Comparison of ENCODE assay signal across 19 mouse cellular contexts in genomic region chr6:125539423-125539822, GRCm38 (mm10). TPM values are rescaled to one million over a fixed set of nuclear protein-coding genes. Genes with fewer than 3 reads are reported as not detected.
DNase-seq lines count a peak whose midpoint lies in the region; ATAC-seq and TF ChIP-seq lines count a peak whose summit lies in the region.
"Had no signal": no experiment of that assay in that cellular context is flagged by ENCODE, and none has a peak within 500 bp of the region (broad histone marks: within the 10 kb centered on the region; RNA-seq: fewer than 3 reads in every experiment).

No protein-coding gene starts in this region.

- ATAC-seq in heart, postnatal 0 days (ENCODE audit: insufficient read depth, low read depth): no peak
- no peak for ATAC-seq in lung, postnatal 0 days
- peak; percentile 45; the same call in 1 of the 2 replicates for ATAC-seq in intestine, postnatal 0 days
- peak; percentile 51; the same call in 1 of the 2 replicates for ATAC-seq in stomach, postnatal 0 days (ENCODE audit: low FRiP score, low TSS enrichment)
- no peak for ATAC-seq in midbrain, embryonic 13.5 days
- ATAC-seq: forebrain, embryonic 15.5 days; hindbrain, postnatal 0 days; liver, postnatal 0 days had no signal

- no peaks in the 10 kb centered on the region for H3K79me2 ChIP-seq in heart, adult 2 months (replicated peaks; ENCODE audit: control insufficient read depth, insufficient read depth, low read length)

- no peak for TF ChIP-seq EP300 in heart, postnatal 0 days (IDR thresholded peaks at IDR 0.05; ENCODE audit: low read depth)
- no peak for TF ChIP-seq EP300 in heart, adult 2 months (IDR thresholded peaks at IDR 0.05; ENCODE audit: insufficient read depth, low read depth, low read length)
- no peak for TF ChIP-seq EP300 in lung, postnatal 0 days (IDR thresholded peaks at IDR 0.05)
- no peak for TF ChIP-seq EP300 in stomach, postnatal 0 days (optimal IDR thresholded peaks at IDR 0.05)

- H3K9ac ChIP-seq in heart, postnatal 0 days (replicated peaks; ENCODE audit: low read depth, low read length): no peak overlapping the region
- H3K9ac ChIP-seq in heart, adult 2 months (ENCODE audit: low read depth, low read length): no peak overlapping the region
- no peak overlapping the region for H3K9ac ChIP-seq in lung, postnatal 0 days (replicated peaks; ENCODE audit: low read depth)
- no peak overlapping the region for H3K9ac ChIP-seq in intestine, postnatal 0 days (ENCODE audit: low read depth, low read length)
- no peak overlapping the region for H3K9ac ChIP-seq in stomach, postnatal 0 days (ENCODE audit: low read length)
- no peak overlapping the region for H3K9ac ChIP-seq in midbrain, embryonic 13.5 days (replicated peaks)
- H3K9ac ChIP-seq: embryonic facial prominence, embryonic 12.5 days; forebrain, embryonic 15.5 days; limb, embryonic 15.5 days; liver, postnatal 0 days had no signal

- no peak overlapping the region for H3K27ac ChIP-seq in heart, postnatal 0 days (ENCODE audit: low read depth)
- H3K27ac ChIP-seq in heart, adult 2 months: no peak overlapping the region
- no peak overlapping the region for H3K27ac ChIP-seq in lung, postnatal 0 days (ENCODE audit: low read length)
- no peak overlapping the region for H3K27ac ChIP-seq in intestine, postnatal 0 days (ENCODE audit: low read depth, low read length)
- no peak overlapping the region for H3K27ac ChIP-seq in stomach, postnatal 0 days (replicated peaks)
- H3K27ac ChIP-seq in midbrain, embryonic 13.5 days: no peak overlapping the region
- H3K27ac ChIP-seq: embryonic facial prominence, embryonic 12.5 days; forebrain, embryonic 15.5 days; hindbrain, postnatal 0 days; limb, embryonic 15.5 days had no signal

- intact Hi-C loops in heart, adult 2 months (cut with DNase I): no loop called here

- 47% methylated on average over 8 of the region's 8 CpGs for WGBS in heart, postnatal 0 days
- WGBS in heart, adult 2 months: 32% methylated on average over 8 of the region's 8 CpGs
- WGBS in lung, postnatal 0 days: 29% methylated on average over 8 of the region's 8 CpGs
- 26% methylated on average over 8 of the region's 8 CpGs for WGBS in intestine, postnatal 0 days
- 29% methylated on average over 8 of the region's 8 CpGs for WGBS in stomach, postnatal 0 days
- 81% methylated on average over 8 of the region's 8 CpGs for WGBS in midbrain, embryonic 13.5 days

- peak; percentile 75 for DNase-seq in heart, postnatal 0 days (ENCODE audit: low spot score)
- no peak for DNase-seq in heart, adult 2 months
- DNase-seq in lung, postnatal 0 days (ENCODE audit: low spot score): peak; percentile 49
- DNase-seq in lung, adult 18-20 months: no peak
- DNase-seq in stomach, postnatal 0 days (ENCODE audit: low spot score): peak; percentile 29
- DNase-seq in layer of hippocampus, adult 8-10 months (ENCODE audit: low spot score in 2 of 2): no peak
- DNase-seq: adrenal gland, adult 2 months; cerebellum, adult 9-10 months; kidney, adult 9 months; kidney, postnatal 4 days; liver, postnatal 0 days; thymus, postnatal 4 days had no signal

- no peaks in the 10 kb centered on the region for H3K9me3 ChIP-seq in heart, postnatal 0 days (replicated peaks; ENCODE audit: control insufficient read depth, low read length)
- H3K9me3 ChIP-seq in lung, postnatal 0 days (ENCODE audit: low read length): no peaks in the 10 kb centered on the region
- H3K9me3 ChIP-seq in intestine, postnatal 0 days (ENCODE audit: control insufficient read depth): no peaks in the 10 kb centered on the region
- H3K9me3 ChIP-seq in stomach, postnatal 0 days (ENCODE audit: control insufficient read depth, low read length): no peaks in the 10 kb centered on the region
- no peaks in the 10 kb centered on the region for H3K9me3 ChIP-seq in midbrain, embryonic 13.5 days
- H3K9me3 ChIP-seq: embryonic facial prominence, embryonic 12.5 days; forebrain, embryonic 15.5 days; limb, embryonic 15.5 days had no signal

- no peaks in the 10 kb centered on the region for H3K36me3 ChIP-seq in heart, postnatal 0 days (replicated peaks; ENCODE audit: control insufficient read depth, insufficient read depth, low read length)
- no peaks in the 10 kb centered on the region for H3K36me3 ChIP-seq in heart, adult 2 months (ENCODE audit: control insufficient read depth, insufficient read depth, low read length)
- H3K36me3 ChIP-seq in lung, postnatal 0 days (ENCODE audit: insufficient read depth, low read length): no peaks in the 10 kb centered on the region
- H3K36me3 ChIP-seq in intestine, postnatal 0 days (ENCODE audit: control insufficient read depth, insufficient read depth): no peaks in the 10 kb centered on the region
- no peaks in the 10 kb centered on the region for H3K36me3 ChIP-seq in stomach, postnatal 0 days (ENCODE audit: control insufficient read depth, insufficient read depth, low read length)
- no peaks in the 10 kb centered on the region for H3K36me3 ChIP-seq in midbrain, embryonic 13.5 days
- H3K36me3 ChIP-seq: embryonic facial prominence, embryonic 12.5 days; forebrain, embryonic 15.5 days; limb, embryonic 15.5 days had no signal

- no peak overlapping the region for H3K4me3 ChIP-seq in heart, postnatal 0 days (ENCODE audit: low read depth, low read length)
- no peak overlapping the region for H3K4me3 ChIP-seq in heart, adult 2 months
- H3K4me3 ChIP-seq in lung, postnatal 0 days (ENCODE audit: low read depth, low read length): no peak overlapping the region
- H3K4me3 ChIP-seq in intestine, postnatal 0 days (ENCODE audit: low read depth, low read length): no peak overlapping the region
- H3K4me3 ChIP-seq in stomach, postnatal 0 days (ENCODE audit: low read depth, low read length): no peak overlapping the region
- H3K4me3 ChIP-seq in midbrain, embryonic 13.5 days (replicated peaks): no peak overlapping the region
- H3K4me3 ChIP-seq: embryonic facial prominence, embryonic 12.5 days; forebrain, embryonic 15.5 days; limb, embryonic 15.5 days had no signal

- H3K4me1 ChIP-seq in heart, postnatal 0 days (ENCODE audit: control insufficient read depth, insufficient read depth): no peaks in the 10 kb centered on the region
- no peaks in the 10 kb centered on the region; the same call in 1 of the 2 replicates for H3K4me1 ChIP-seq in heart, adult 2 months (ENCODE audit: control insufficient read depth, insufficient read depth, low read length)
- no peaks in the 10 kb centered on the region for H3K4me1 ChIP-seq in lung, postnatal 0 days (ENCODE audit: insufficient read depth, low read depth, low read length)
- H3K4me1 ChIP-seq in intestine, postnatal 0 days (replicated peaks; ENCODE audit: control insufficient read depth, insufficient read depth, low read length): no peaks in the 10 kb centered on the region
- no peaks in the 10 kb centered on the region for H3K4me1 ChIP-seq in stomach, postnatal 0 days (replicated peaks; ENCODE audit: control insufficient read depth, insufficient read depth)
- no peaks in the 10 kb centered on the region for H3K4me1 ChIP-seq in midbrain, embryonic 13.5 days (replicated peaks)
- H3K4me1 ChIP-seq: embryonic facial prominence, embryonic 12.5 days; forebrain, embryonic 15.5 days had no signal

- H3K27me3 ChIP-seq in heart, postnatal 0 days (ENCODE audit: control insufficient read depth, insufficient read depth, low read length): no peaks in the 10 kb centered on the region
- H3K27me3 ChIP-seq in heart, adult 2 months (ENCODE audit: control insufficient read depth, insufficient read depth, low read length): no peaks in the 10 kb centered on the region
- no peaks in the 10 kb centered on the region for H3K27me3 ChIP-seq in lung, postnatal 0 days (replicated peaks; ENCODE audit: insufficient read depth, low read length)
- H3K27me3 ChIP-seq in intestine, postnatal 0 days (replicated peaks; ENCODE audit: control insufficient read depth, insufficient read depth, low read length): no peaks in the 10 kb centered on the region
- H3K27me3 ChIP-seq in stomach, postnatal 0 days (ENCODE audit: control insufficient read depth, insufficient read depth, low read length): no peaks in the 10 kb centered on the region
- H3K27me3 ChIP-seq in midbrain, embryonic 13.5 days: no peaks in the 10 kb centered on the region
- H3K27me3 ChIP-seq: embryonic facial prominence, embryonic 12.5 days; forebrain, embryonic 15.5 days; limb, embryonic 15.5 days had no signal

- no peak for TF ChIP-seq POLR2A in heart, adult 2 months (IDR thresholded peaks at IDR 0.05; ENCODE audit: insufficient read depth, low read depth, low read length)

- H3K4me2 ChIP-seq in heart, postnatal 0 days (ENCODE audit: low read depth, low read length): no peak overlapping the region
- no peak overlapping the region for H3K4me2 ChIP-seq in lung, postnatal 0 days (replicated peaks; ENCODE audit: low read depth, low read length)
- no peak overlapping the region for H3K4me2 ChIP-seq in intestine, postnatal 0 days (replicated peaks; ENCODE audit: low read depth)
- no peak overlapping the region for H3K4me2 ChIP-seq in stomach, postnatal 0 days (replicated peaks; ENCODE audit: low read depth)
- H3K4me2 ChIP-seq in midbrain, embryonic 13.5 days (replicated peaks): no peak overlapping the region
- H3K4me2 ChIP-seq: embryonic facial prominence, embryonic 12.5 days; forebrain, embryonic 15.5 days; heart, embryonic 11.5 days; limb, embryonic 15.5 days had no signal

- no peak for TF ChIP-seq CTCF in heart, postnatal 0 days (IDR thresholded peaks at IDR 0.05; ENCODE audit: low read depth)
- TF ChIP-seq CTCF in heart, adult 2 months (IDR thresholded peaks at IDR 0.05): no peak
- TF ChIP-seq CTCF in lung, postnatal 0 days (IDR thresholded peaks at IDR 0.05): no peak
- TF ChIP-seq CTCF in intestine, postnatal 0 days (IDR thresholded peaks at IDR 0.05; ENCODE audit: low read depth): no peak
- TF ChIP-seq CTCF in stomach, postnatal 0 days (IDR thresholded peaks at IDR 0.05; ENCODE audit: low read depth): no peak

RNA-seq across cellular contexts. Expression of gene Vwf, which starts 7.2 kb away (rescaled TPM):
- total RNA-seq in heart, postnatal 0 days (2014; rRNA removed; ENCODE audit: low replicate concordance): 70.5 and 99.9 TPM in 2 replicates
- polyA plus RNA-seq in heart, postnatal 0 days (2015; fragmentation: Nextera tagmentation; extraction: Ambion mirVana): 21.9 and 25.3 TPM in 2 replicates
- 10 to 100 TPM; 95.9 to 99.8 TPM for total RNA-seq in heart, adult 2 months (2021)
- polyA plus RNA-seq in heart, adult 2 months (2012; rRNA removed): 95.8 and 116 TPM in 2 replicates
- polyA plus RNA-seq in lung, postnatal 0 days (2015; fragmentation: Nextera tagmentation; extraction: Ambion mirVana): 42.4 and 55.6 TPM in 2 replicates
- polyA plus RNA-seq in intestine, postnatal 0 days (2015; fragmentation: Nextera tagmentation; extraction: Ambion mirVana): 10.6 and 13.2 TPM in 2 replicates
- 7.8 and 9.5 TPM in 2 replicates for polyA plus RNA-seq in stomach, postnatal 0 days (2015; fragmentation: Nextera tagmentation; extraction: Ambion mirVana)
- 6.2 and 8.4 TPM in 2 replicates for polyA plus RNA-seq in midbrain, embryonic 13.5 days (2015; fragmentation: Nextera tagmentation; extraction: Ambion mirVana)
- 10 to 100 TPM; 19.1 to 27.5 (median 23.5) TPM for total RNA-seq in layer of hippocampus, adult 8-10 months (2022)

RNA-seq across cellular contexts. Expression of gene Cd9, which starts 44.8 kb away (rescaled TPM):
- total RNA-seq in heart, postnatal 0 days (2014; rRNA removed; ENCODE audit: low replicate concordance): 51.9 and 72.4 TPM in 2 replicates
- polyA plus RNA-seq in heart, postnatal 0 days (2015; fragmentation: Nextera tagmentation; extraction: Ambion mirVana): 99.3 and 99.4 TPM in 2 replicates
- total RNA-seq in heart, adult 2 months (2021): 10 to 100 TPM; 51.6 to 67.2 TPM
- polyA plus RNA-seq in heart, adult 2 months (2012; rRNA removed): 97.7 and 108 TPM in 2 replicates
- polyA plus RNA-seq in lung, postnatal 0 days (2015; fragmentation: Nextera tagmentation; extraction: Ambion mirVana): 962 and 974 TPM in 2 replicates
- polyA plus RNA-seq in intestine, postnatal 0 days (2015; fragmentation: Nextera tagmentation; extraction: Ambion mirVana): 96.1 and 99.5 TPM in 2 replicates
- 487 and 500 TPM in 2 replicates for polyA plus RNA-seq in stomach, postnatal 0 days (2015; fragmentation: Nextera tagmentation; extraction: Ambion mirVana)
- 33.0 and 36.0 TPM in 2 replicates for polyA plus RNA-seq in midbrain, embryonic 13.5 days (2015; fragmentation: Nextera tagmentation; extraction: Ambion mirVana)
- total RNA-seq in layer of hippocampus, adult 8-10 months (2022): 100 to 1,000 TPM in 2 of 4 experiments, 10 to 100 TPM in 2; 57.4 to 211 (median 129) TPM

Comparison
In these comparisons a context has a peak if more than half of its experiments do, and no peak if none do; other contexts are left out.
1. DNase-seq: peak in heart, postnatal 0 days (single experiment), lung, postnatal 0 days (single experiment) and stomach, postnatal 0 days (single experiment); none in heart, adult 2 months (0 of 2), lung, adult 18-20 months (0 of 2) and layer of hippocampus, adult 8-10 months (0 of 2).
2. ATAC-seq: peak in intestine, postnatal 0 days (single experiment) and stomach, postnatal 0 days (single experiment); none in heart, postnatal 0 days (single experiment), lung, postnatal 0 days (single experiment) and midbrain, embryonic 13.5 days (single experiment).